Mouse (Mus musculus) kidney, adult 11 months (tissue): ENCODE data around the gene P2rx4.

Source experiments
- DNase-seq: peaks from one replicate; pipeline ENCODE4 v3.0.0; 2022

Gene P2rx4

DNA sequence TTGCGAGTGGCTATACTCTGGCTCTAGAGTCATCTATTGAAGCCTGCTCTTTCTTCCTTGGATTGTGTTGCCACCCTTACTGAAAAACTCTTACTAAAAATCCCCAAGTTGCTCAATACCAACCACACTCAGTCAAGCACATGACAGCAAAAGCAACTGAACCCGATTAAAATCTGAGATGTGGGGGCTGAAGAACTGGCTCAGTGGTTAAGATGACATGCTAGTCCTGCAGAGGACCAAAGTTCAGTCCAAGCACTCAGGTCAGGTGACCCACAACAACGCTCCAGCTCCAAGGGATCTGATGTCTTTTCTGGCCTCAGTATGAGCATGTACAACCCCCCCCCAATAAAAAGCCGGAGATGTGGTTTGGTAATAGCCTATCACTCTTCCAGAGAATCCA lies 2.8 kb upstream of the P2rx4 start:
- peak; percentile 57 for DNase-seq

DNA sequence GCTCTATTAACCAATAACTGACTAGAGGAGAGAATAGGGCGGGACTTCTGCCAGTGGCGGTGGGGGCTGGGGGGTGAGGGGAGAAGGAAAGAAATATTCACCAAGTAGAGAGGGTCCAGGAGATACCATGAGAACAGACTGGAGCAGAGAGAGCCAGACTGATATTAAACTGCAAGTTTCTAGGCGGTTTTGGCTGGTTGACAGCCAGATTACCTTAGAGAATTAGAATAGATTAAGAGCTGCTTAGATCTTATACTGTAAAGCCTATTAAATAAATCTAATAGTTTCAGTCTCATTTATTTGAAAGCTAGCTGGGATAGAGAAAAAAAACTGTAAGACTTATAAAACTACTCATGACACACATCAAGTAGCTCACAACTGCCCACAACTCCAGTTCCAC lies 2.2 kb upstream of the P2rx4 start:
- DNase-seq, result no peak

DNA sequence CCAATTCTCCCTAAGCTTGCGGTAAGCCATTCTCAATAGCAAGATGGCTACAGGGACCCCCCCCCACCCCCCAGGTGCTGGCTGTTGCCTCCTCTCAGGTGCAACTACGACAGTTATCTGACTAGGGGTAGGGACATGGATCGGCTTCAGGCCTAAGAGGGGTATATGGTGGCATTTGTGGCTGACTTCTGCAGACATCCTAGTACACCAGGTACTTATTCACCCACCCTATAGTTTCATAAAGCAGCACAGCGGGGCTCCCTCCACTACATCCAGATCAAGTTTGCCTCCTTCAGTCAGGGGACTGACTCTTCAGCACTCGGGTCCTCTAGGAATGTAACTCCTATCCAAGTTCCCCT lies 448 bp upstream of the P2rx4 start:
- DNase-seq, result no peak

DNA sequence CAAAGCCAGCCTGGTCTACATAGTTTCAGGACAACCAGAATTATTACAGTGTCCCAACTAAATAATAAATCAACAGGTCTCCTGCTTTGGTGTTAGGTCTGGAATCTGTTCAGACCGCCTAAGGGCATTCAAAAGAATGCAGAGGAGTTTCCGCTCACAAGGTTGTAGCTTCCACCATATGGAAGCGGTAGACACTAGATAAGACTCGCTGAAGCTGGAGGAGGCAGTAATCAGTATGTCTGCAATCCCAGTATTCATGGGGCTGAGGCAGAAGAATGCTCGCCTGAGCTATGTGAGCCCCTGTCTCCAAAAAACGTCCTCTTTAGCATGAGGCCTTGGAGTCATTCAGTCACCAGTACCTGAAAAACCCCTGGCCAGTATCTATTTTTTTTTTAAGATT lies 1.5 kb downstream of the P2rx4 start:
- DNase-seq, result no peak

DNA sequence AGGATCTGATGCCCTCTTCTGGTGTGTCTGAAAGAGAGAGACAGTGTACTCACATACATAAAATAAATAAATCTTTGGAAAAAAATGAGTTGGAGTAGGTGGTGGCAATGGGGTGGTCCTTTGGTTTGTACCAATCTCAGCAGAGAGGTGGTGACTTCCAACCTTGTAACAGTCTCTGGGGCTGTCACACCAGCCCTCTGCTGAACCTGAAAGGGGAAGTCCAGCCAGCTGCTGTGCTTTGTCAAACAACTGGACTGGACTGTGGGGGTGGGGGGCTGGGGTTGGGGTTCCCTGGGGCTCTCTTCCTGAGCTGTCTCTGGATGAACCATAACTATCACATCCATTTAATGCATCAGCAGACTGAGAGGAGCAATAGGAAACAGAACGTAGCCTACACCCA lies 8.4 kb downstream of the P2rx4 start:
- DNase-seq, result no peak

DNA sequence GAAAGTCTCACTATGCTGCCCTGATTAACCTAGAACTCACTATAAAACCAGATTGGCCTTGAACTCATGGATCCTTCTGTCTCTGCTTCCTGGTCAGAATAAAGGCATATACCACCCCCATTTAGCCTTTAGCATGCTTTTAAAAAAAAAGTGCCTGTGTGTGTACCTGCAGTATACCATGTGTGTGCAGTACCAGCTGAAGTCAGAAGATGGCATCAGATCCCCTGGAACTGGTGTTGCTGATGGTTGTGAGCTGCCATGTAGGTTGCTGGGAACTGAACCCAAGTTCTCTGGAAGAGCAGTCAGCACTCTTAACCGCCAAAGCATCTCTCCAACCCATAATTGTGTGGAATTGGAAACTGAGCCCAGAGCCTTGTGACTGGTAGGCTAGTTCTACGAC lies 9.4 kb downstream of the P2rx4 start:
- no peak for DNase-seq

DNA sequence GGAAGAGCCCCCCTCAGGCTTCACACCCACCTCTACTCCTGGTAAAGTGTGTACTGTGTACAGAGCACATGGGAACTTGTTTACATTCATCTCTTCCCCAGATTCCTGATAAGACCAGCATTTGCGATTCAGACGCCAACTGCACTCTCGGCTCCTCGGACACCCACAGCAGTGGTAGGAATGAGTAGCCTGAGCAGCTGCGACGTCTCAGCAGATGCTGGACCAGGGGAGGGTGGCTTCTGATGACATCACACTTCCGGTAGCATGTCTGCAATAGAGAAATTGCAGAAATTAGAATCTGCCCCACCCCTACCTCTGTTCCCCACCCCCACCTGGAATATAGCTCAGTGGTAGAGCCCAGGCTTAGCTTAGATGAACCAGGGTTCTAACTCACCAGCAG lies 11.1 kb downstream of the P2rx4 start:
- DNase-seq, result no peak

DNA sequence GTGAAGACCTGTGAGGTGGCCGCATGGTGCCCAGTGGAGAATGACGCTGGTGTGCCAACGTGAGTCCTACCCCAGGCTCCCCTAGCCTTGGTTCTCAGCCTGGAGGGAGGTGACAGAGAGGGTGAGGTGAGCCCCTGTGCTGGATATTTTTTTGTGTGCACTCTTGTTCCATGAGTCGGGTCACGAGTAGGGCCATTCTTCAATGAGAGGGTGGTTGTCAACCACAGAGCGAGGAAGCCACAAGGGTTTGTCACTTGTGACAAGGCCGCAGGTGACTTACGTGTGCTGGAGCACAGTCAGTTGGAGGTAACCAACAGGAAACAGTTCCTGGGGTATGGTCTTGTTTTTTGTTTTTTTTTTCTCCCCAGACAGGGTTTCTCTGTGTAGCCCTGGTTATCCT lies 11.8 kb downstream of the P2rx4 start:
- no peak for DNase-seq

DNA sequence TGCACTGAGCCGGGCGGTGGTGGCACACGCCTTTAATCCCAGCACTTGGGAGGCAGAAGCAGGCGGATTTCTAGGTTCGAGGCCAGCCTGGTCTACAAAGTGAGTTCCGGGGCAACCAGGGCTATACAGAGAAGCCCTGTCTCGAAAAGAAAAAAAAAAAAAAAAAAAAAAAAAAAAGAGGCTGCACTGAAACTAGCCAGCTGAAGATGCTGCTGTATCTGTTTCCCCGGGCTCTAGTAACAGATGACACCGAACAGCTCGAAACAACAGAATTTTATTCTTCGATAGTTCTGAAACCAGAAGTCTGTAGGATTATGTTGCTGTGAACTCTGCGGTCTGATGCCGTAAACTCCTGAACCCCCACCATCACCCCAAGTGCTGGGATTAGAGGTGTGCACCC lies 18.1 kb downstream of the P2rx4 start:
- no peak for DNase-seq

DNA sequence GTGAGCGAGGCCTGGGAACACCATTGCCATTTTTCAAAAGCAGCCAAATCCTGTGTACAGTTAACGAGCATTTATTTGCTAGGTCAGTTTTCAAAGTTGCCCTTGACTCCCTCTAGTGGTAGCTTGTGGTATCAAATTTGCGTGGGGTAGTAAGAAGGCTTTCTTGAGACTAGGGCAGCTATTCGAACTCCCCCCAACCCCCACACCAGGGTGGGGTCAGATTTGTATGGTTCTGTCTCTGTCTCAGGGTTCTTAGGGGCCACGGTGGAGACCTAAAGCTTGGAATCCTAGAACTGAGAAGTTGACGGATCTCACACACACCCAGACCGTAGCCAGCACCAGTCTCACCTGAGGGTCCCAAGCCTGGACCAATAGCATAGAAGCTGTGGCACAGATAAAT lies 18.7 kb downstream of the P2rx4 start:
- DNase-seq, result peak; percentile 31

DNA sequence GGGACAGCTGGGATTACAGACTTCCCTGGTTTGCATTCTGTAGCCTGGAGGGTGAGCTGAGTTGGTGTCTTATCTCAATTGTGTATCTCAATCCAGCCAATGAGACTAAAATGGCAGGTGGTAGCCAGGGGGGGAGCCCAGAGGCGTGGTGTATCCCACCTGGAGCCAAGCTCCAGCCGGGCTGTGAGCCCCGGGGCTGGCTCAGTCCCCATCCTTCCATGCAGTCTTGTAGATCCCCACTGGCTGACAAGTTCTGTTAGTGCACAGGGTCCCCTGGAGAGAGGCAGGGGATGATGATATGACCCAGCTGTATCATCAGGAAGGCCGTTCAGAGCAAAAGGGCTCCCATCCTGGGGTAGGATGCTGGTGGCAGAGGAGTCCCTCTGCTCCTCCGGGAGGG lies 19.3 kb downstream of the P2rx4 start:
- no peak for DNase-seq

DNA sequence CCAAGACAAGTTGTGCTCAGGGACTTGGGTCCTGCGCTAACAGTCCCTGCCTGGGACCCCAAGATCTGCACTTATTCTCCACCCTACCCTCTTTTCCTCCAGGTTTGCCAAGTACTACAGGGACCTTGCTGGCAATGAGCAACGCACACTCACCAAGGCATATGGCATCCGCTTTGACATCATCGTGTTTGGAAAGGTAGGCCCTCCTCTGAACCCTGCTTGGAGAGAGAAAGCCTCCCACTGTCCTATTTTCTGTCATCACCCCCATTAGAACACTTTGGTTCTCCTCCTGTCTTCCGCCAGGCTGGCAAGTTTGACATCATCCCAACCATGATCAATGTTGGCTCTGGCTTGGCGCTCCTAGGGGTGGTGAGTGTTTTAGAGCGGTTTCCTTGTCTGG lies 19.8 kb downstream of the P2rx4 start:
- DNase-seq, result no peak

DNA sequence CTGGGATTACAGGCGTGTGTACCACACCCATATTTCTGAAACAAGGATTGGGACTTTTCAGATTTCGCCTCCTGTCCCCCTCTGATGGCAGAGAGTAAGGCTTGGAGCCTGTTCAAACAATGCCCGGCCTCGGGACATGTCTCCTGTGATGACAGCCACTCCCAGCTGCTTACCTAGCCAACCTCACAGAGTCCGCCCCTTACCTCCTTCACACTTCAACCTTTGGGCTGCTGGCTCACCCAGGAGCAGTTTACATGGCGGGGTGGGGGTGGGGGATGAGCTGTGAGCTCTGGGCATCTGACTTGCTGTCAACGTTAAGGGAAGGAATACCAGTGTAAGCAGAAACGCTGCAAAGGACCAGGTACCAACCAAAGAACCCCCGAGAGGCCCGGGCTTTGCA lies 23.4 kb downstream of the P2rx4 start:
- DNase-seq, result peak; percentile 36

DNA sequence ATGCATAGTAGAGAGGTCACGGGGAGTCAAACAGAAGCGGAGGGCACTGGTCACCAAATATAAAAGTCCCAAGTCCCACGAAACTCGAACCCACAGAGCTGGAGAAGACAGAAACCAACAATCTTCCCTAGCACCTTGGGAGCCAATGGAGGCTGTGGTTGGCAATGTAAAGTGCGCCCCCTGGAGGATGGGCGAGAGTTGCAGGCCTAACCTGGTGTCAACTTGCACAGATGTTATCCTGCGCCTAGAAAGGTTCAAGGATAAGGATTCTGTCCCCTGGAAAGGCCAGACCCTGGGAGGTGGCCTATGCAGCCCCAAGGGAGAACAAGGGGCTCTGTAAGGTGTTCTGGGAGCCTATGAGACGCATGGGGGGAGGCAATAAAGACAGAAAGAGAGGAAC lies 24.0 kb downstream of the P2rx4 start:
- DNase-seq, result peak; percentile 42

DNA sequence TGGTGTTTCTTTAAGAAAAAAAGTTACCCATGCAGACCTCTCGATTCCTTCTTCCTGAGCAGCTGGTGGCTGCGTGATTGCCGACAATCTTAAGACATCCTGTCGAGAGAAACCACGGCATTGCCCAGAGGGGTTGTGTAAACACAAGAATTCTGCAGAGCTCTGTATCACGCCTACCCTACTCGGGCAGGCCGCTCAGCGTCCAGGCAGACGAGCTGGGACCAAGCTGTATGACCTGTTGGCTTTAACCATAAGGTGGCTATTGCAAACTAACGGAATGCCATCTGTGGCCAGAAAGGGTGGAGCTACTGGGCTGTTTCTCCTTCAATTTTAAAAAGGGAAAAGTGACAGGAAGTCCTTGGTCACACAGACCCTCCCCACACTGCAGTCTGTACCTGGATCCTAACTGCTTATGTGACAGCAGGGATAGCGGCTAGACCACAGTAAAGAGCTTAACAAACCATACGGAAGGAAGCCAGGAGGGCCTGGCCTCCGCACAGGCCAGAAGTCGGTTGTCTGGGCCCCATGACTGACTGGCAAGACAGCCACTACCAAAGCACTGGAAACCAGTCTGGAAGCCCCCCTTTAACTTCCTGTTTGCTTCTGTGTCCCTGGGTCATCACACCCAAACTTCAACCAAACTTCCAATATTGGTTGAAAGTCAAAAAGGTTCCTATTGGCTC lies 24.8 kb downstream of the P2rx4 start:
- peak; percentile 19 for DNase-seq

DNA sequence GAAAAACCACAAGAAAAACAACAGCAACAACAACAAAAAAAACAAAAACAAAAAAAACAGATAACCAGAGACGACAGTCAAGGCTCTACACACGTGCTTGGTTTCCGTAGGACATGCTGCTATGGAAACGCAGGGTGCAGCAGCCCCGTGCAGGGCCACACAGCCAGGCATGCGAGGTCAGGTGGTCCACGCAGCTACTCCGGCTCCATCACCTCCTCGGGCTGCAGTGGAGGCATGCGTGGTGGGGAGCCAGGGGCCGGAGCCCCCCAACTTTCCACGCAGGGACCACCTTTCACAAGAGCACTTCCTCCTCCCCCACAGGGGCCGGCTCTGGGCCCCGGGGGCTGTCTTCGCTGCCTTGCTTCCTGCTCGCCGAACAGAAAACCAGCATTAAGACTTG lies 26.5 kb downstream of the P2rx4 start:
- no peak for DNase-seq

DNA sequence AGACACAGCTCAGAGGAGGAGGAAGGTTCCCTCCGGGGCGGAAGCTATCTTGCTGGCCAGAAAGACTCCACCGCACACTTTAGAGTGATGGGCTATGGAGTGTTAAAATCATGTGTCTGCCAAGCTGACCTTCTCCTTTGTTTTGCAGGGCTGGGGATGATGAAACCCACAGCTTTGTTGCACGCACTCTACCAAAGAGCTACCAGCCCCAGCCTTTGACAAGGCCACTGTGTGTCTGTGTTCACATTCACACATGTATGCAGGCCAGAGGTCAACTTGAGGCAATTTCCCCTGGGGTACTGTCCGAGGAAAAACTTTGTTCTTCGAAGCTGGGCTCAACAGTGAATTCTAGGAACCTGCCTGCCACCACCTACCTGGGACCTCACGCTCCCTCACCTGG lies 28.5 kb downstream of the P2rx4 start:
- DNase-seq, result no peak

DNA sequence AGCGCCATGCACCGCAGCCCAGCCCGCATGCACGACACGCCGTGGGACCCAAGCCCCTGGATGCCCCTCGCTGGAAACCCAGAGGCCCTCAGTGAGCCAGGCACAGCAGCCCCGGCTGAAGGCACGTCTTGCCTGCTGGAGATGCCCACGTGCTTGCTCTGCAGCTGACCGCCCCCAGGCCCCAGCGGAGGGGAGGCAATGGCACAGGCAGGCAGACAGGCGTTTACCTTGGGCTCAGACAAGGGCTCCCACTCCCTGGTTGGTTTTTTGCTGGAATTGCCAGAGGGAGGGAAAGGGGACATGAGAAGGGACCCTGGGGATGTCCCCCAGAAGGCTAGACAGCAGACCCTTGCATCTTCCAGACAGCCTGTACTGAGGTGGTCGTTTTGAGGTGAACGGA lies 29.4 kb downstream of the P2rx4 start:
- no peak for DNase-seq

DNA sequence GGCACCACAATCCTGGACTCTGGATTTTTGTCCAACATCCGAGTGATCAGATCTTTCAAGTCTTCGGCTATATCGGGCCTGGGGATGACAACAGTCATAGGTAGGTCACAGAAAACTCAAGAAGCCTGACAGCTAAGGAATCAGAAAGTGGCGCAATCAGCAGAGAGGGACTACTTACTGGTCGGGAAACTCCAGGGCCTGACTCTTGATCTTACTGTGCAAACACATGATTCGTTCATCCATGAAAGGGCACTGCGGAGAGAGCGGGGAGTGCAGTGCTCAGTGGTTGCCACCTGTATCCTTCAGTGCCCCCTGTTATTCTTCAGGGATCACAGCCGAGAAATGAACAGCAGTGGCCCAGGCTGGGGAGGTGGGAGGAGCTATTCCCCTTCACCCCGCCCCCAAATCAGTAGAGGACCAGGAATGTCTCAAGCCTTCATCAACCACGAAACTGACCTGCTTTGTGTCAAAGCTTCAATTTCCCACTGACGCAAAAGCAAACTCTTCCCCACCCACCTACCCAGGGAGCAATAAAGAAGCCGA lies 36.6 kb downstream of the P2rx4 start:
- no peak for DNase-seq

DNA sequence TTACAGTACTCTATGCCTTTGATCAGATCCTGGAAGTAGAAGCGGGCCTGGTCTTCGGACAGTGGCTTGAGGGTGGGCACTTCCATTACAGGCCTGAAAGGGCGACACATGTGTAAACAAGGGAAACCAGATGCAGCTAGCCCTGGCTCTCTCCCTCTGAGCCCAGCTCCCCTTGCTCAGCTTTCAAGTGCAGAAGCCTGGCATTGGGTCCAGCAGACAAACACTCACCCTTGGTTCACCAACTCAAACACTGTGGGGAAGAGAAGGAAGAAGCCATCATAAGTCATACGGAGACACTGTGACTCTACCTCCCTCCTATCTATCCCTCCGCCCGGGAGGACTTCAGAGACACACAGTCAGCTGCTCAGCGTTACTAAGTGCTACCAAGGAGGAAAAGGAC lies 40.6 kb downstream of the P2rx4 start:
- no peak for DNase-seq

DNA sequence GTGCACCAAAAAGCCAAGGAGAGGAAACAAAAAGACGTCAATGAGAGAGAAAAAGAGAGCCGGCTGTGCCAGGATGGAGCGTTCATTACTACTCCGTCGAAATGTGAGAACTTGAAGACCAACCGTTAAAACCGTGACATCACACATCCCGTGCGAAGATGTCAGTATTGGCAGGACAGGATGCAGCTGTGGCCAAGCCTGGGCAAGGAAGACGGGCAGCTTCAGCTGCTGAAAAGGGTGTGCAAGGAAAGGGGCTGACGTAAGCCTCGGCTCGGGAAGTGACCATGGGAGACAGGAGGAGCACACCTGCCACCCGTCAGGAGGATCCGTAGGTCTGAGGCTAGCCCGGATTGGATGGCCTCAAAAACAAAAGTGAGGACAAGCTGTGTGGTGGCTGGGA lies 47.1 kb downstream of the P2rx4 start:
- no peak for DNase-seq

DNA sequence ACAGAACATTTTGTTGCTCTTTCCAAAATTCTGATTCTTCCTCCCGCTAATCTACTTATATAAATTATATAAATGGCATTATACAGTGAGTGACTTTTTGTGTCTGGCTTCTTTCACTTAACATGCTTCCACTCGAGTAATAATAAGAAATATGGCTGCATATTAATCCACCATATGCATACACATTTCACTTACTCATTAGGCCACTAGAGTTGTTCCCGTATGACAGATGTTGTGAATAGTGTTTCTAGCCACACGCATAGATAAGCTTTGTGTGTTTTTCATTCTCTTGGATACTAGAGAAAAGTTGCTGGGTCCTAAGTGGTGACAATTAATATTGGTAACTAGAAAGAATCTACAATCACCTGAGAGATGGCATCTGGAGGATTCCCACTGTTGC lies 48.3 kb downstream of the P2rx4 start:
- DNase-seq, result no peak

DNA sequence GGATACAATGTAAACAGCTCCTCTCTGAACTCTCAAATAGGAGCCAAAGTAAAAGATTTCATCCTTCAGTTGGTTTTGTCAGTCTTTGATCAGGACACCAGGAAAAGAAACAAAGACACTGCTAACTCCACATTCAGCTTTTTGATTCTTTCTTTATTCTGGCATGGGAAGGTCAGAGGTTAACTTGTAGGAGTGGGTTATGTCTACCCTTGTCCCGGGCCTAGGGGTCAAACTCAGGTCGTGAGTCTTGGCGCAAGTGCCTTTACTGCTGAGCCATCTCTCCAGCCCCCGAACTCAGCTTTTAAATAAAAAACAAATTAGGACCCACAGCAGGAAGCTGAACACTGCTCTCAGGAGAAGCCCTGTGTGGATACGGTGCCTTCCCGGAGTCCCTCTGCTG lies 48.8 kb downstream of the P2rx4 start:
- no peak for DNase-seq

DNA sequence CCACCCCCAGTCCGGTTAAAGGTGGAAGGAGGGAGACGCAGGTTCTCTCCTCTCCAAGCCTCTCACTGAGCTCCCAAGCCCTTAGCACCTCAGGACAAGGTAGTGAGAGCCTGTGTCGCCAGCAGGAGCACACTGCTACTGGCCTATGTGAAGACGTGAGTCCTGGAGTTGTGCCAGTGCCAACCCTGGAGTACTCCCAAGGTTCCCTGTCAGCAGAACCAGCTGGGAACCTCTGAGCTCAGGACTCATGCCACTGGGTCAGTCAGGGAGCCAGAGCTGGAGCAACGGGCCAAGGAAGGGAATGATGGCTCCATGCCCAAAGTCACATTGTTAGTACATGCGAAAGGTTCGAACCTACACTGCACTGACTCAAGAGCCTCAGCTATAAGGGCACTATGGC lies 49.3 kb downstream of the P2rx4 start:
- DNase-seq, result peak; percentile 83

DNA sequence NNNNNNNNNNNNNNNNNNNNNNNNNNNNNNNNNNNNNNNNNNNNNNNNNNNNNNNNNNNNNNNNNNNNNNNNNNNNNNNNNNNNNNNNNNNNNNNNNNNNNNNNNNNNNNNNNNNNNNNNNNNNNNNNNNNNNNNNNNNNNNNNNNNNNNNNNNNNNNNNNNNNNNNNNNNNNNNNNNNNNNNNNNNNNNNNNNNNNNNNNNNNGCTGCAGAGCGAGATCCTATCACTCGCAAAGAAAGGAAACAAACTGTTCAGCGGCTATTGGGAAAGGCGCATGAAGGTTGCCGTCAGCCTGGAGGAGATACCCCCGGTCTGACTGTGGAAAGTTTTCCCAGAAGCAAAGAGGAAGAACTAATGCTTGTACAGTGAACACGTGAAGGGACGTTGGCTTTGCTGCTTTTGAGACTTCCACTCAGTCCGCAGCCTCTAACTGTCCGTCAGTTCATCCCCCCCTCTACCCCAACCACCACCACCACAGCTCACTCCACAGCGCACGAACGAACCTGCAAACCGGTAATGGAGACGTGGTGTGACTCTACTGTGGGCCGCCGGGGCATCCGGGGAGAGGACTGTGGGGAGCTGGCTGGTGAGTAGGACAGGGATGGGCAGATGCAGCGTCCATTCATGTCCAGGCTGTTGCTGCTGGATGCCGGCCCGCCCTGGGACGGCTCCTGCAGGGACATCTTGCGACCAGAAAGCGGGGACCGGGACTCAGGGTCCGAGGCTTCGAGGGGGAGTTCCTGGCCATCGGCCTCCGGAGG lies 56.1 kb downstream of the P2rx4 start:
- no peak for DNase-seq
